Mouse (Mus musculus) right cerebral cortex, adult 18-20 months (tissue): ENCODE measurements around the gene Gm37240.

Experiments used
- DNase-seq: peaks from one replicate; pipeline ENCODE4 v3.0.0; 2022; ENCODE audit warnings: mixed read lengths

Gene Gm37240

DNA sequence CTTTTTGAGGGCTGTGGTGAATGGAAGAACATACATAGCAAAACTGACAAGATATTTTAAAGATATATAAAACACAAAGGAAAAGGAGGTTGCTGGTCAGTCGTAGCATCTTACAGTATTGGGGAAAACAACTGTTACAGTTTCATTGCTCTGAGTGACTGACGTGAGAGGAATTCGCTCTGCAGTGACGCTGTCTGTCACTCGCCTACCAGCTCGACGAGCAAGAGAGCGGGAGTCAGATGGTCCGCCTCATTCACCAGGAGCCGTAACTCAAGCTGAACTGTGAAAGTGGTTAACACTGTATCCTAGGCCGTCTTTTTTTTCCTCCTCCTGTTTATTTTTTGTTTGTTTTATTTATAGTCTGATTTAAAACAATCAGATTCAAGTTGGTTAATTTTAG is 908.6 kb downstream of the Gm37240 start:
- no peak for DNase-seq

DNA sequence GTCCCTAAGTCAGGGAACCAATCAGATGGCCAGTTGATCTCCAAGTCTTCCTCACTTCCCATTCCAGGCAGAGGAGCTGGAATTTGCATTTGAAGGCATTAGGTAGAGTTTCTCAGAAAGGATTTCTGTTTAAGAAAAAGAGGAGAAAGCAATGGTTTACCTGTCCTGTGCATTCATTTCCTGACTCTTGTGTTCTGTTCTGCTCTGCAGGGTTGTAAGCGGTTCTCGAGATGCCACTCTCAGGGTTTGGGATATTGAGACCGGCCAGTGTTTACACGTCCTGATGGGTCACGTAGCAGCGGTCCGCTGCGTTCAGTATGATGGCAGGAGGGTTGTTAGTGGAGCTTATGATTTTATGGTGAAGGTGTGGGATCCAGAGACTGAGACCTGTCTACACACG is 913.1 kb downstream of the Gm37240 start:
- no peak for DNase-seq

DNA sequence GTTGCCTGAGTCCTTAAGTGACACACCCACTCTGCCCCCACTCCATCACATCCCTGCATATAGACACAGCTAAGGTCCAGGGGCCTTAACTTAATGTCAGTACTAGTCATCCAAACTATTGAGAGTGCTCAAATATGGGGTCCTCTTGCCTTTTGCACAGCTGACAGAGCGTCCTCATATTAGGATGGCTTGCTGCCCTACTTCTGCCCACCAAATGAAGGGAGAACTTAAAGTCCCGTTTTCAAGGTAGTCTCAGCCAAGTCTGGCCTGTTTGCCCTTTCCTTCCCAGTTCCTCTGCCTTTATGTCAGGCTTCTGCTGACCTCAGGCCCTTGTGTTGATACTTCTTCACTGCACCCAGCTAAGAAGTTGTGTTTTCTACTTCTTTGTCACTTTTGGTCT is 914.4 kb downstream of the Gm37240 start:
- no peak for DNase-seq

DNA sequence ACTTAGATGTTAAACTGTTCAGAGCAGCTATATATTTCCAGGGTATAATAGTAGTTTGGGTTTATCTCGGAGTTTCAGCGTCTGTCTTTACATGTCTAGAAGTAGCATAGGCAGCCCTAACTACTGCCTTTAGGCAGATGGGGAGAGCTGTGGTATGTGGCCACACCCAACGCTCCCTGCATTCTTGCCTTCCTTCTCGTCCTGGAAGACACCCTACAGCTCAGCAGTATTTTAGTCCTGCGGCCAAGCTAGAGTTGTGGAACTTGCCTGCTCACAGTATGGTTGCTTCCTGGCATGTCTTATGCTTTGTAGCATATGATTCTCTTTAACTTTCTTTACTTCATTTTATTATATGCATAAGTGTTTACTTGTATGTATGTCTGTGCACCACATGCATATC is 915.8 kb downstream of the Gm37240 start:
- peak; percentile 1 for DNase-seq

DNA sequence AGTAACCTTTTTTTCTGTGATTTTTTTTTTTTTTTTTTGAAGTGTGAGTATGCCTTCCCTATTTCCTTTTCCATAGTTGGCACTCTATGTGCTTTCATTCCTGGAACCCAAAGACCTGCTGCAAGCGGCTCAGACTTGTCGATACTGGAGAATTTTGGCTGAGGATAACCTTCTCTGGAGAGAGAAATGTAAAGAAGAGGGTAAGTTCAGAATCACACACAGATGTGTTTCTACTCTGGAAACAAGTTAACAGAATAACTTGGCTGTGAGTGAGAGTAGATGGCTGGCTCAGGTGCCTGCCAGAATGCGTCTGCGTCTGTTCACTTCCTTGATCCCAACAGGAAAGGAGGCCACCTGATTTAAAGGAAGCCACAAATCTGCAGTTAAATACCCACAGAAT is 920.0 kb downstream of the Gm37240 start:
- DNase-seq, result no peak

DNA sequence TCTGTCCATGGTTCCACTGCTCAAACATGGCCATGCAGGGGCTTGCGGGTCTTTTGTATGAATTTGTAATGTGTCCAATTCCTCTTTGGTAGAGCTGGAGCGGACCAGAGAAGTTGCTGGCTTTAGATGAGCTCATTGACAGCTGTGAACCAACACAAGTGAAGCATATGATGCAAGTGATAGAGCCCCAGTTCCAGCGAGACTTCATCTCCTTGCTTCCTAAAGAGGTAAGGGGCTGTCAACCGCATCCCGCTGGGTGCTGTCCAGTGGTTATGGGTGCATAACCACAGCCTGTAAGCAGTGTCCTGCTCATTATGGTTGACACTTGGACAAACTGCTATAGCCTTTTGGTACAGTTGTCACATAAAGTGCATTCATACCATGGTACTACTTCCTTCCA is 922.2 kb downstream of the Gm37240 start:
- no peak for DNase-seq

DNA sequence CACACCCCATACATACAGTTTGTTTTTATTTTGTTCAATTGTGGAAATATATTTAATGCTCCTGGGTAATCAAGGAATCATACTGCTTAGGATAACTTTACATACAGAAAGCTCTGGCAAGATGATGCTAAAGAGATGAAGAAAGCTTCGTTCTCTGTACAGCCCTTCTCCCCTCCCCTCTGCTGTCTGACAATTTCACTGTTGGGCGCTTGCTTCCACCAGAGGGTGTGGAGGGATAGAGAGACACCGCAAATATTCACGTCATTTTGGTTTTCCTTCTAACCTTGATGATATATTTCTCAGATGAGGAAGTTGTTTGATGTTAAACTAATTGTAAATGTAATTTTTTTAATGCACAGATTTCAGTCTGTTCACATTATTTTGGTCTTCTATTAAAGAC is 931.5 kb downstream of the Gm37240 start:
- DNase-seq, result no peak

DNA sequence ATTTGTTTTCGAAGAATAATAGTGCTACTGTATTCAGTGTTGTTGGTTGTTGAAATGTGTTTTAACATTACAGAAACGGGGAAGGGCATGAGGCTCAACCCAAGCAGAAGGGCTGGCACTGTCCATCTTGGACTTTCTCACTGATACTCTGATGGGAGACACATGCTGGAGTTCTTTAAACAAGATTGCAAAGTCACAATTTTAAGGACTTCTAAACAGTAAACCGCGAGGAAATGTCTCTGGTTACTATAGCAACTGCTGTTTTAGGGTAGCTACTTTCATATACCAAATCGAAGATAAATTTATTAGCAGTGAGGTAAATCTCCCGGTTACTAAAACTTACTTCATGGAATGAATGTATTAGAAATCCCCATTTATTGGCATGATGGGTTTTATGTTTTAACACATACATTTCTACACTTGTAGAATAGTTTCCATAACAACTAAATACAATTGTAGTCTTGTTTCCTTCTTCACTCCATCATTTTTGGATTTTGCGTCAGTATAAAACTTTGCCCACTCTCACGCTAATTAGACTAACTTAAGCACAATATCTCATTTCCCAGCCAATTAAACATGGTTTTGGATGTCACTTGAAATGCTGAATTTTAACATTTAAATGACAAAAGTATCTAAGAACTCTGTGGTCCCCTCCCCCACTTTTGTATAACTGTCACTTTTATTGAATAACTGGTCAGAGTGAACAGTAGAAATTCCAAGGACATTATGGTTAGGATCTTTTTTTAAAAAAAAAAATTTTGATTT is 932.1 kb downstream of the Gm37240 start:
- no peak for DNase-seq

DNA sequence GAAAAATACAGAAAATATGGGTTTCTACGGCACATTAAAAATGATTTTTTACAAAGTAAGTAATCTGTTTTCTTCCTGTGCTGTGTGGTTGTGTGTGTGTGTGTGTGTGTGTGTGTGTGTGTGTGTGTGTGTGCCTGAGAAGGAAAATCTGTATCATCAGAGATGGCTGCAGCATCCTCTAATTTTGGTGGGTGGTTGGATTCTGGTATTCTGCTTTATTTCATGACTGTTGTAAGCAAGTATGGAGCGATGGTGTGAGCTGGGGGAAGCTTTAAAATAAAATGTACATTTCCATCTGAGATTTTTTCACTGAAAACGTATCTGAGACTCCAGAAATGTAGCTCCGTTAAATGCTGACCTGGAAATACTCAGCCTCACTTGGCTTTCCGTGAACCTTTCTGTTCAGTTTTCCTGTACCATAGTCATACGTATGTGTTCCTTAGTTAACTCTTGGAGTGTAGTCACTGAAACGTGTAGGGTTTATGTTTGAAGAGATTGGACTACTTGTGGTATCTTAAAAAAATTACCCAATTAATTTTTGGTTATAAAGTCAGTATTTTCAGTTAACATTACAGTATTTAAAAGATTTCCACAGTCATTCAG is 934.6 kb downstream of the Gm37240 start:
- DNase-seq, result no peak

DNA sequence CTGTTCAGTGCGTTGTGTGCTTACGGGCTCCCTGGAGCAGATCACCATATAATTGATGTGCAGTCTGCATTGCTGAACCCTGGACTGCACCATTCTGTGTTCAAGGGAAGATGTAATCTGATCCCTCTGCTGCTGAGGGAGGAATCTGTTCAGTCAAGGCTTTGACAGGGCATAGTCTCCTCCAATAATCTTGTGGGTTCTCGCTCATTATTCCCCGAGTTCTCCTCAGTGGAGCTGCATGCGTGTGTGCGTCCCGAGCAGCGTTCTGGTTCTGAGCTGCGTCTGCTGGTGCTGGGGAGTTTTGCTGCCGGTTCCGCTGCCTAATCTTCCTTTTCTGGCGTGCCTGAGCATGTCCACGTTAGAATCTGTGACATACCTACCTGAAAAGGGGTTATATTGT is 935.2 kb downstream of the Gm37240 start:
- DNase-seq, result peak; percentile 85

DNA sequence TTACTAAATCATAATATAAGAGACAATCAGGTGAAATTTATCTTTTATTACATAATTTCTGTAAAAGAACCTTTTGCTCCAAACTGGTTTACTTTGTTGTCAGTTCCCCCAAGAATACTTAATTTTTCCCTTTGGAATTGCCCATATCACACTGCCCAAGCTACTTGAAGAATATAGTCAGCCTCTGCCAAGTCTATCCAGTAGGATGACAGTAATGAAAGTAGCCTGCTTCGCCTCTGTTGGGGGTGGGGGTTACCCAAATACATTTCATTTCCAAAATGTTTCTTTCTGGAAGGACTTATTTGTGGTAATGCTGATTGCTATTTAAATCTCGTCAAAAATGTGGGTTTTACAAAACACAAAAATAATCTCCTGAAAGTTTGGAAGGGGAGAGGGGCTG is 935.6 kb downstream of the Gm37240 start:
- no peak for DNase-seq

DNA sequence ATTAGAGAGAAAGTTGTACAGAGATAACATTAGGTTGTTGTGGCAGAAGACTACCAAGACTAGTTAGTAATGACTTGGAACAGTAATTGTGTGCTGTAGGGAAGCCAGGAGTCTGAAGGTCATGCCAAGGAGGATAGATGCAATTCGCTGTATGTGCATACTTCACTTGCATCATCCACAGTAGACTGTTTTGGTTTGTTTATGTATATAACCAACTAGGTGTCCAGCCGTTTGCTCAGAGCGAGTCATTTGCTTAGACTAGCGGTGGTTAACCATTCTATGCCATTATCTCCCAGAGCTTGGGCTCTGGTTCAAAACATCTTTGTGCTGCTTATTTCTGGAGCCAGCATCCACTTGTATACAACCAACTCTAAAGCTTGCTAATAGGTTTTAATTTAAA is 937.9 kb downstream of the Gm37240 start:
- DNase-seq, result no peak

DNA sequence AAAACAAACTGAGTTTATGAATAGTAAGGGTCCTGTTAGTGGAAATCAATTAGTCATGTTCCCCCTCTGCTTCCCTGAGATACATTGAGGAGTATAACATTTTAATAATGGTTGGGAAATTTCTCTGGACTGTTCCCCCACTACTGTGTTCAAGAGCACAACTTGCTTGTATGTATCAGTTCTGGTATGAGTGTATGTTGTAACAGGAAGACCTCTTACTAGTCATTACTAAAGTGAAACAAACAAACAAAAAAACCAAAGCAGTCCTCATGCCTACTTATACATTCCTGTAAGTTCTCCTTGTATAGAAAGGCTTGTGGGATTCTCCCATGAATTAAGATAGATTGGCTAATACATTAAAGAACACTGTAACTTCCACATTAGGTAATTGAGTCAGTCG is 940.9 kb downstream of the Gm37240 start:
- DNase-seq, result no peak

DNA sequence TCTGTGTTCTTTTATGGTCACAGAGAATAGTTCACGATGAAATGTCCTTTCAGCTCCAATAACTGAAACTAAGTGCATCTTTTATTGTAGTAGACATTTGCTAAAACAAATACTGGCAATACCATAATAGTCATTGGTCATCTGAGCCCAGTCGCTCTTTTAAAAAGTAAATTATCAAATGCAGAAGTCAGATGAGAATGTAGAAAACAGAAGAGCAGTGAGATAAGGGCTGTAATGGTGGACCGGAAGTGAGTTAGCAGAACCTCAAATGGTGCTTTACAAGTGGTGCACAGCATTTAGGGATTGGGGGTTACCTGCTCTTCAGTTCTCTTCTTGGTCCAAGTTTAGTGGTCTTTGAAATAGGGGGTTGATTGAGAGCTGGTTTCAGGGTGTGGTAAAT is 942.4 kb downstream of the Gm37240 start:
- DNase-seq, result no peak

DNA sequence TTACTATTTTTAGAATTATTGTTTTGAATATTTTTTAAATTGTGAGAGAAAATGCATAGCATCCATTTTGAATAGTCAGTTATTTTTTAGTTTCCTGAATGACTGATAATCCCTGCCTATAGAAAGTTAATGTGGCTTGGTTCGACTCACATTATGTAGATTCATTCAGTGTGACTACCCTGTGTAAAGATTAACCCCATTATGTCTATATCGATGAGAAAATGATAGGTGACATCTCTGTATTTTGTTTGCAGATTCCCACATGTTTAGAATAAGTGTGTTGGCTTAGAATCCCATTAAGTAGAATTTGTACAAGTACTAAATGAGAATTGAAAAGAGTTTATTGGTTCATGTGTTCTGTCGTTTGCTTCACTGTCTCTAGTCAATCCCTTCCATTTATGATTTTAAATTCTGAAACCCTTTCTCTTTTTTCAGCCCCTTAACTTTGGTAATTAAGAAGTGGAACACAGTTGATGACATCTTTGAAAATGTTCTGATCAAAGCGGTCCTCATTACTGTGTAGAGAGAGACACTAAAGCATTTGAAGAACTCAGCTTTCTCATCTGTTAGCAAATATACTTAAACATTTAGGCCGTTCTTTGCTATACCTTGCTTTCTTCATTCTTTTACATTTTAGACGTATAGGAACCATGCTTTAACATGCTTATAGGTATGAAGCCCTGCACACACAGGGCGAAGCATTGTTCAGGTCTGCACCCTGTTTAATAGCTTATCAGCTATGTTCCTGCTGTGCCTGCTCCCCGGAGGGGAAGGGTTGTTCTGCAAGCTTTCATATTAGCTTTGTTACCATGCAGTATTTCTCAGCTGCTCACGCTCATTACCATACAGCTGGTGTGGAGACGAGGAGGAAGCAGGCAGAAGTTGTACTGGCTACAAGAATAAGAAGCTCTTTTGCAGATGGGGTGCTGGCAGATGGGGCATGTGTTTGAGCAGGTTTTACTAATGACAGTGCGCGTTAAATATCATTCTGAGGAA is 949.7 kb downstream of the Gm37240 start:
- peak; percentile 39 for DNase-seq

DNA sequence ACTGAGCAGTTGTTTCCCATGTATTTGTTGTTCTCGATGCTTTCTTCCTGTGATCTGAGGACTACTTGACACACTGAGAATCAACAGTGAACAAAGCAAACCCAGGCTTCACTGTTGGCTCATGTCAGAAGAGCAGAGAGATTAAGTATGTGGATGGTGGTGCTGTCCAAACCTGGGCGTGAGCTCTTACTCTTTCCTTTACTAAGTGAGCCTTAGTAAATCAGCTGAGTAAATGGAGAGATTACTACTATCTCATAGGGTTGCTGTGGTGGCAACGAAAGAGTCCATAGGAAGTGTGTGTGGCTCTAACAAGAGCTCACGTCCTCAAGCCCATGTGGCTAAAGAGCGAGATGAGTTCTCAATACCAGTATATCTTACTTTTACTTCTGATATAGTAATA is 950.4 kb downstream of the Gm37240 start:
- no peak for DNase-seq

DNA sequence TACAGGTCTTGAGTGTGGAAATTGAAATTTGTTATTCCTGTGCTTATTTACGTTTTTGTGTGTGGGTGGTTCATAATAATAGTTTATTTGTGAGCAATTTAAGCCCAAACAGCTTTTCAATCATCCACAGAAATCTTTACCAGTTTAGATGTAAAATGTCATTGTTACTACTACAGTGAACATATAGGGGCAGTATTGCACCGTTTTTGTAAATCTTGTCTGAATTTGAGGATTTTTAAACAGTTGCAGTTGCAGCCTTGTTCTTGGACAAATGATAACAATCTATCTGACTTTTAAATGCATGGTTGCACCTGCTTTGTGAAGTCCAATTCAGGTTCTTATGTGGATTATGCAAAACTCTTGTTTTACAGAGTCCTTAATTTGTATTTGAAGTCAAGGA is 951.1 kb downstream of the Gm37240 start:
- DNase-seq, result no peak

DNA sequence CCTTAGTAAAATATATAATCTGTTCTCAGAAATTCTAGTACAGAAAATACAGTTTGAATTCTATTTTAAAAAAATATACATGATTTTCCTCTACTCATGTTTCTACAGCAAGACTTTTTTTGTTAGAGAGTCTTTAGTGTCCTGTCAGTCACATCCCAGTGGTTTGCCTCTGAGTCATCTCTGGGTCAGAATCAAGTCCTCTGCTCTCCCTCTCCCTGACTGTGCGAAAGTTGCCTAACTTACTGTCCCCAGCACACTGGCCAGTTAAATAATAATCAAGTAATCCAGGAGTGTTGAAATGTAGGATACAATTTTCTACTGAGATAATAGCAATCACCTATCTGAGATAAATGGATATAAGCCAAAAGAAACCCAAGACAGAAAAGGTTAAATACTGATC is 951.6 kb downstream of the Gm37240 start:
- no peak for DNase-seq

DNA sequence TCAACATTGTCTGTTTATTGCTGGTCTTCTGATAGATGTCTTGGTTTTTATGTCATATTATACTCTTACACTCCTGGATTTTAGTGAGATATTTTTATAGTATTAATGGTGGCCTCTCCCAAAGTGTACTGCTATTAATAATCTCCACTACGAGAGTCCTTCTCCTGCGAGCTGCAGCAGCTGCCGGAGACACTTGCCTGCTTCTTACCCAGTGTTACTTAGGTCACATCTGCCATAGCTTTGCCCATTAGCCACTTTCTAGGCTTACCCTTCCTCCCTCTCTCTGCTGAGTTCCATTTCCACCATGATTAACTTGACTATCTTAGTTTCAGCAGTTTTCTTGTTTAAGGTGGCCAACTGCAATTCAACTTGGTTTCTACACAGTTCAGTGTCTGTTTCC is 956.6 kb downstream of the Gm37240 start:
- no peak for DNase-seq

DNA sequence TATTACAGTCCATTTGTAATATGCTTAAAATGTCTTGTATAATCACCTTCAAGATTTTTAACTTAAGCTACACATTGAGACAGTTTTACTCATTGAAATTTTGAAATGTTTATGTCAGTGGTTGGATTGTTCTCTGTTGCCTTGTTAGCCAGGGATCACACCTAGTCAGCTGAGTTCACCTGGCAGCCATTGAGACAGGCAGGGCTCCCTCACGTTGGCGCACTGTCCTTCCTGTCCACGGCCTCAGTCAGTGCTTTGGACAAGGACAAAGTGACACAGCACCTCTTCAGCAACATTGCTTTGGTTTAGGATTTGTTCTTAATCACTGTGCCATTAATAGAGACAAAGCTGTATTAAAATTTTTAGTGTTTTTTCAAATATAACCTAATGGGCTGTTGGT is 958.1 kb downstream of the Gm37240 start:
- no peak for DNase-seq

DNA sequence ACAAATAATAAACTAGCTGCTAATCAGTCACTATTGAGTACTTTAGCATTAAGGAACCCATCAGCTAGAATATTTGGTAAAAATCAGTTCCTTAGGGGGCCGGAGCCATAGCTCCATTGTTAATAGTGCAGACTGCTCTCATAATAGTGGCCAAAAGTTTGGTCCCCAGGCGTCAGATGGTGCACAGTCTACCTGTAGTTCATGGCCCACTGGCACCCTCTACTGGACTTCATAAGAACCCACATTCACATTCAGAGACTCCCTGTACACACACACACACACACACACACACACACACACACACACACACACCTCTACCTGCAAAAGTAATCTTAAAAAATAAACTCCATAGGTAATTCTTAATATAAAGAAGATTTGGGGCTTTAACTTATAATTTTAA is 959.4 kb downstream of the Gm37240 start:
- DNase-seq, result no peak

DNA sequence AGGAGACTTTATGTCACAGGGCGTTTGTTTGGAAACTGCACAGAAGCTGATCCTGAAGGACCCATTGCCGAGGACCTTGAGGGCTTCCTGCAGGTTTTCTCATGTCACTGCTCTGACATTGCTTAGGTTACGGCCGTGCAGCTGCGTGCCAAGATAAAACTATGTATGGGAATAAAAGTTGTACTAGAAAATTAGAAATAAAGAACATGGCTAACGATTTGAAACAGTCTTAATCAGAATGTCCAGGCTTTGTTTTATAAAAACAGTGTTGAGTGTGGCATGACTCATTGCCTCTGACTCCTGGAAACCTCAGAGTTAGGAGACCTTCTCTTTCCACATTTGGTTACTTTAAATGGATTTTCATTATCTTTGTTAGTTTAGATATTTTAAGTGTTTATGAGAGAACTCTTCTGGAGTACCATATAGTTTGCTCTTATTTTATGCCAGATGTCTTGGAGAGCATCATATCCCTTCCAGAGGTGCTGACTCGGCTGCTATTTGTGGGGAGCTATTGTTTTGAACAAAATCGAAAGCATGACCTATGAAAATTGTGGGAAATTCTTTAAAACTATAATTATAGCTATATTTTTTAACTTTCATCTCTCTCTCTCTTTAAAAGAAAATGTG is 960.0 kb downstream of the Gm37240 start:
- no peak for DNase-seq

DNA sequence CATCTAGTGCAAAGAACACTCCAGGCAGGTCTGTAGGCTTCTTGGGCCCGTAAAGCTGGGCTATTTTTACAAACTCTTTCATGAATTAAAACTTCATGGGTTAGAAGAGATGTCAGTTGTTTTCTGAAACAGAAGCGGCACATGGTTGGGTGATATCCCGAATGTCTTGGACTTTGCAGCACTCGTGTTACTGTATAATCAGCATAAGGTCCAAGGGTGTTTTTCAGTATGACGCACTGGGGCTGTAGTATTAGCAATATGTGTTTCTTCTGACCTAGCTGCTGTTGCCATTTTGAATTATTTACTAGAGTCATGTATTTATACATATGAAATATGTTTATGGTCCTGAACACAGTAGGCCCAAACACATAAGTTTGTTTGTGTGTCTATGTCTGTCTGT is 961.2 kb downstream of the Gm37240 start:
- no peak for DNase-seq
